Mouse (Mus musculus): ENCODE measurements around the gene Gm21748. TPM values are rescaled to one million over a fixed set of nuclear protein-coding genes. Genes with fewer than 3 reads are reported as not detected.

Gene Gm21748
- polyA plus RNA-seq (2015; fragmentation: Illumina TruSeq; extraction: RNeasy Lipid Tissue Mini Kit (QIAGEN cat#74804); ENCODE audit: insufficient read depth, low replicate concordance) = not detected

DNA sequence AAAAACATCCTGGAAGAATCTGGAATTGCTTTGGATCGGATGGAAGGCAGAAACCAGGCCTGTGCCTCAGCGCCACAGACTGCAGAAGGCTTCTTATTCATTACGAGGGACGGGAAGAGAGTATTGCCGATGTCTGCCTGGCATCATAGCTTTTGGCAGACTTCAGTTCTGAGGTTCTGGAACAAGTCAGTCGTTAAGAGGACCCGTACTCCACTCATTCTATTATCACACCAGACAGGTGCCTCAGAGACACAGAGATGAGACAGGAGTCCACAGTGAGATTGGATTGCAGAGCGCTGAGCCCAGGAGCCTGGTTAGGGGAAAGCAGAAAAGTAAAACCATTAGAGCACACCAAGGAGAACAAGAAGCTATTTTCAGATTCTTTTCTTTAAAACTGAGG lies at the start of gene Gm21748:
Gene Gm21748, minus strand, starts transcription at position 101 of the 400 bp plus-strand sequence.

Other genes starting within 250 kb of the Gm21748 start
- gene Gm21860, start 84.4 kb downstream of the Gm21748 start, polyA plus RNA-seq (2015; fragmentation: Illumina TruSeq; extraction: RNeasy Lipid Tissue Mini Kit (QIAGEN cat#74804); ENCODE audit: insufficient read depth, low replicate concordance) = not detected
- not detected for gene Gm47283, start 54.4 kb downstream of the Gm21748 start, polyA plus RNA-seq (2015; fragmentation: Illumina TruSeq; extraction: RNeasy Lipid Tissue Mini Kit (QIAGEN cat#74804); ENCODE audit: insufficient read depth, low replicate concordance)